Mouse (Mus musculus): ENCODE measurements around the gene Sinhcaf. TPM values are rescaled to one million over a fixed set of nuclear protein-coding genes. Genes with fewer than 3 reads are reported as not detected.
"Not testable (repeated sequence)": the region's sequence is repeated elsewhere in the genome, so short reads cannot be mapped to it uniquely, and the experiment has no call there.

Gene Sinhcaf
- 25.6 and 34.7 TPM in 2 replicates for total RNA-seq (2021)
- long read RNA-seq, experiment 1, transcript Sinhcaf-201 (6 exons, 2,697 nt) = major isoform, 35 of 53 reads
- long read RNA-seq, experiment 1, transcript Sinhcaf-203 (6 exons, 906 nt) = minor isoform, 7 of 53 reads
- long read RNA-seq, experiment 1, partial matches to known transcripts = 0 of 53 reads
- long read RNA-seq, experiment 1, other reads (novel, unspliced or antisense) = 9 of 53 reads
- long read RNA-seq, experiment 2, transcript Sinhcaf-201 (6 exons, 2,697 nt) = major isoform, 16 of 35 reads
- long read RNA-seq, experiment 2, transcript Sinhcaf-202 (6 exons, 2,737 nt) = minor isoform, 8 of 35 reads
- long read RNA-seq, experiment 2, partial matches to known transcripts = 1 of 35 reads
- long read RNA-seq, experiment 2, other reads (novel, unspliced or antisense) = 7 of 35 reads

DNA sequence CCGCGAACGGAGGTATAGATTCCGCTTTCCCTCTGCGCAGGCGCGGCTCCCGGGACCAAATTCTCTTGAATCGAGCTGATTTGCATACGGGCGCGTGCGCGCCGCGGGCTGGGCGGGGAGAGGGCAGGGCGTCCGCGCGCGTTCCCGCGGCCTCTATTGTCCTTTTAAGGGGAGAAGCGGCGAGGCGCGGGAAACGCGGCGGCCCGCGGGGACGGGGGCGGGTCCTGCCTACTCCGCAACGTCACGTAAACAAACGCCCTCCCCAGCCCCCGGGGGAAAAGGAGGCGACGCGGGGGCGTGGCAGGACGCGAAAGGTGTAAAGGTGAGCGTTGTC, at the start of gene Sinhcaf:
Gene Sinhcaf (minus strand): TSS at position 59 of the 334 bp plus-strand sequence.
- peak; percentile 99 for DNase-seq

- no peak for DNase-seq
Observed at GRCm38 (mm10) chr6:148994327-148994999, 48.2 kb upstream of the Sinhcaf start.

- no peak for DNase-seq
Observed at GRCm38 (mm10) chr6:148993117-148994077, 47.1 kb upstream of the Sinhcaf start.

DNA sequence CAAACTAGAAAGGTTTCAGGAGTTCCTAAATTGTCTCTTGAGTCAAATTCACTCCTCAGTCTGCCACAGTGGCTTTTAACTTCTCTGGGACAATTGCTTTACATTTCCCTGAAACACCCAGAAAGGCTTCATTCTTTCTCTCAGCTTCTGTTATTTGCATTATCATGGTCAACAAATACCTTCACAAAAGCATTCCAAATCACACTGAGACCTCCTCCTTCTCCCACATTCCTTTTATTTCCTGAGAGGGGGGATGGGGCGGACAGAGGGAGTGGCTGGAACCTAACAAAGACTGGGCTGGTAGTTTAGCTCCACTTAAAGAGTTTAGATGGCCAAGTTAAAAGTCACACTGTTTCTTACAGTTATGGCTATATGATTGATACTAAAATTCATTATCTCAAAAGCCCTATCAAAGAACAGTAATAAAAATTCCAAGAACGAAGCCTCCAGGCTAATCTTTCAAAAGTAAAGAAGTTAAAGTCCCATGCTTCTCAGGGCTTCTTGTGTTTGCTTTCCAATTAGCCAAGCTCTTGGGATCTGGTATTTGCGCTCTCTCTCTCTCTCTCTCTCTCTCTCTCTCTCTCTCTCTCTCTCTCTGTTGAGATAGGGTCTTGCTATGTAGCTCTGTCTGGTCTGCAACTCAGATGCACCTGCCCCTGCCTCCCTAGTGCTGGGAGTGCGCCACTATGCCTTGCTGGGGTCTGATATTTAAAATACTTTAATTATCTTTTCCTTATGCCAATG, 46.3 kb upstream of the Sinhcaf start:
- DNase-seq = no peak

DNA sequence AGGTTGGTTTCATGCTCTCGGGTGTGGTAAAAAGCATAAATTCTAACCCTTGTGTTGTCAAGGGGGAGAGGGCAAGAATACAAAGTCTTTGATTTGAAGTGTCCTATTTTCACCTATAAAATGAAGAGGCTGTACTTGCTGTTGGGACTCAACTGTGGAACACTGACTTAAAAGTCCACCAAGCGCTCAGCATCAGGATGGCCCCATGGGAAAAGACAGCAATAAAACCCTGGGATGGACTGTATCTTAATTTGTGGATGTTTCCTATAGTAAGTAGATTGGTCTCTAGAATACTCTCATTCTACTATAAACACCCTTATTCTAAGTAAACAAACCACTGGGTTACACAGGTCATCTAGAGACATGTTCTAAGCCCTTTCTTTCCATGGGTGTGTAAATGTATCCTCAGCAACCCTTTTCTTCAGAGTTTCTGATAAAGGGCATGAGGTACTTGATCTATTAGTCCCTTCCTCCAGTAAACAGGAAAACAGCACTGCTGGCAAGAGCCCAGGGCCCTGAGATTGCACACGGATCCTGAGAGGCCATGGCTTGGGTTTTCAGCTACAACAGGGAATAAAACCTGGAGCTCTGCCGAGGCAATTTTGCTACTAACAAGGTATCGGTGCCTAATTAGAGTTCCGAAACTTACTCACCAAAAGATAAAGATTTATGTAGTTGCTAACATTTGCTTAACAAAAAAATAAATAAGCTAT, 45.5 kb upstream of the Sinhcaf start:
- DNase-seq = peak; percentile 14

GRCm38 (mm10) chr6:148989792-148990491, 43.7 kb upstream of the Sinhcaf start:
- DNase-seq = not testable (repeated sequence)

DNA sequence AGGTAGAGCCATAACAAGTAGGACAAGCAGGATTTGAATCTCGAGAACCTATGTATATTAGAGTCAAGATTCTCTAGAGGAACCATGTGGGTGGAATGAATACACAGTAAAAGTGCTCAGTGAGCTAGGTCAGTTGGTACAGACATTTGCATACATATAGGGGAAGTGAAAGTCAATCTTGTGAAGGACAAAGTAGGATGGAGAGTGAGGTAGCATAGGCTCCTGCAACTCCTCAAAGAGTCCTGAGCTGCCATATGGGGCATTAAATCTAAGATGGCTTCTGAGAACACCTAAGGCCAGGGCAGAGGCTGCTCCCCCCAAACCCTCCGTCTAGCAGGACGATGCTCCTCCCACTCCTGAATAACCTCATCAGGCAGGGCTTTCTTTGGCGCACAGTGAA, 39.7 kb upstream of the Sinhcaf start:
- DNase-seq = no peak

DNA sequence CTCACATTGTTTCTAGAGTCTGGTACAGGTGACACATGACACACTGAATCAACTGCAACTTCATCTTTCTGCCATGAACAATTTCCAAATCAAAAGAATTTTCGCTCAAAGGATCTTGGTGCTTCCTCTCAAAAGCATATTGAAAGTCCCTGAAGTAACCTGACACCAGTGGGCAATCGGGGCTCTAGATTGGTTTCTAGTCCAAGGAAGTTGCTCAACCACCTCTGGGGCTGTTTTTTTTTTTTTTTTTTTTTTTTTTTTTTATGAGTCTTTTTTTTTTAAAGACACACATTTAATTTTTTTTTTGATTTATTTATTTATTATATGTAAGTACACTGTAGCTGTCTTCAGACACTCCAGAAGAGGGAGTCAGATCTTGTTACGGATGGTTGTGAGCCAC, 34.2 kb upstream of the Sinhcaf start:
- no peak for DNase-seq

DNA sequence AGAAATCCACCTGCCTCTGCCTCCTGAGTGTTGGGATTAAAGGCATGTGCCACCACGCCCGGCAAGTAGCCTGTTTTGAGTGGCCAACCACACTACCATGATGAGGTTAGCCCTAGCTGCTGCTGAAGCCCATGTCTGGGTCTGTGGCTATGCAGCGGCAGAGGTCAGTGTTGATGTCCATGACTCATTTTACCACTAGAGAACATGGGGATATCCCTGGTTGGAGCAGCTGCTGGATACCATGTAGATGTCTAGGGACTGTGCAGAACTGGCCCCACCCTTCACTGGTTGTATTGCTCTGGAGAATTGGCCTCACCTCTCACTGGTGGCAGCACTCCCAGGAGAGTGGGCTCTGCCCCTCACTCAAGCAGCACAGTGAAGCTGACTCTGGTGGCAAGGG, 28.8 kb upstream of the Sinhcaf start:
- no peak for DNase-seq

DNA sequence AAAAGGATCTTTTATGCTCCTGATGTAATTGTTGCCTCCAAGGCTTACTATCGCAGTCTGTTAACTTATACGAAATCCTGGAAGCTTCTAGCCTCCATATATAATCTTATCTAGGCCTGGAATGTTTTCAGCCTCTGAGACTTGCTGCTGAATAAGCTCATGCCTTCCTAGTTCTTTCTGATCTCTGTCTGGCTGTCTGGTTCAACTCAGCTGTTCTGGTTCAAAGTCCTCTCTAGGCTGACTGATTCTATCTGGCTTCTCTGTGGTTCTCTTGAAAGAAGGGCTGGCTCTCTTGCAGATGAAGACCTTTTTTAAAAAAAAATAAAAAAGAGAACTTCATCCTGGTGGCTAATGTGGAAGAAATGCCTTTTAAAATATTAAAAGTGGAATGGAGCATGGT, 26.6 kb upstream of the Sinhcaf start:
- no peak for DNase-seq

DNA sequence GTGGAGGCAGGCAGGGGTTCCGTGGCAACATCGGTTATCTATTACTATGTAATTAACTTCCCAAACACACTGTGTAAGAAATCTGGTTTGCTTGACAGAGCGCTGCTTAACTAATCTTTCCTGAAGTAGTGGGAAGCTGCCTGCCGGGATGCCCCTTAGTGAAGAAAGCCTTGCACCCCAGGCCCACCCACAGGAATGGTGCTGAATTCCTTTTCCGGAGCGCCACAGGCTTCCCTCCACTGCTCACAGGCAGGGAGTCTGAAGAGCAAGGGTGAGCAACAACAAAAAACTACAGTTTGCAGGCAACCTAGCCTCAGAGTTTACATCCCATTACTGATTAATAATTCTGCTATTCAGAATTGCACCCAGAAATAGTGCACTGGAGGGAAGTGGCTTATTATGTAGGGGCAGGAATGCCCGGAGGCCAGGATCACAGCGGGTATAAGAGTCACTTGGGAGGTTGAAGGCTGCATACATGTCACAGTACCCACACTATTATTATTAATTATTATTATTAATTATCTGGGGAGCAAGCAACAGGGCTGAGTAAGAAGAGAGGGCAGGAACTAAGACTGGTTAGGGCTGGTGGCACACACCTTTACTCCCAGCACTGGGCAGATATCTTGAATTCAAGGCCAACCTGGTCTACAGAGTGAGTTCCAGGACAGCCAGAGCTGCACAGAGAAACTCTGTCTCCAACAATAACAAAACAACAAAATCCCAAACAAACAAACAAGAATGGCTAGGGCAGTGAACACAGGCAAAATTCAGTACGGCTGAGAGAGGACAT, 26.0 kb upstream of the Sinhcaf start:
- DNase-seq = no peak

GRCm38 (mm10) chr6:148971385-148971940, 25.2 kb upstream of the Sinhcaf start:
- DNase-seq = no peak

DNA sequence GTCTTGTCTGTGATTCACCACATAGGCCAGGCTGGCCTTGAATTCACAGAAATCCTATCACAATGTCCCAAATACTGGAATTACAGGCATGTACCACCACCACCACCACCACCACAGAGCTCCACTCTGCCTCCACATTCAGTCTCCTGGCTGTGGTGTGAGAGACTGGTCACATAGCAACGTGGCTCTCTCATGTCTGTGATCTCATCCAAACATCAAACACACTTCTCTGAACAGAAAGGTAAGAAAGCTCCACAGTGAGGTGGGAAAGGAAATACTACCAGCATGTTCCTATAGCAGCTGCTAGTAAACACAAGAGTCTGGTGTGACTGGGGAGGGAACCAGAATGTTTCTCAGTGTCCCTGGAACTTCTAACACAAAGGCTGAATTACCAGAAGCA, 15.0 kb upstream of the Sinhcaf start:
- no peak for DNase-seq

- no peak for DNase-seq
Observed at GRCm38 (mm10) chr6:148959540-148960238, 13.4 kb upstream of the Sinhcaf start.

DNA sequence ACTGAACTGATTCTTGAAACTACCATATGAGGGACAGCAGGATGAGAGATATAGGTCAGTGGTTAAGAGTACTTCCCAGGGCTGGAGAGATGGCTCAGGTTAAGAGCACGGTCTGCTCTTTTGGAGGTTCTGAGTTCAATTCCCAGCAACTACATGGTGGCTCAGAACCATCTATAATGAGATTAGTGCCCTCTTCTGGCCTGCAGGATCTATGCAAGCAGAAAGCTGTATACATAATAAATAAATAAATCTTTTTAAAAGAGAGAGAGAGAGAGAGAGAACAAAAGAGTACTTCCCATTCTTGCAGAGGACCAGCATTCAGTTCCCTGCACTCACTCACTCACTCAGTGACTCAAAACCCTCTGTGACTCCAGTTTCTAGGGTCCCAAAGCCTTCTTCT, 12.4 kb upstream of the Sinhcaf start:
- DNase-seq = no peak

GRCm38 (mm10) chr6:148957046-148957445, 10.8 kb upstream of the Sinhcaf start:
- no peak for DNase-seq

DNA sequence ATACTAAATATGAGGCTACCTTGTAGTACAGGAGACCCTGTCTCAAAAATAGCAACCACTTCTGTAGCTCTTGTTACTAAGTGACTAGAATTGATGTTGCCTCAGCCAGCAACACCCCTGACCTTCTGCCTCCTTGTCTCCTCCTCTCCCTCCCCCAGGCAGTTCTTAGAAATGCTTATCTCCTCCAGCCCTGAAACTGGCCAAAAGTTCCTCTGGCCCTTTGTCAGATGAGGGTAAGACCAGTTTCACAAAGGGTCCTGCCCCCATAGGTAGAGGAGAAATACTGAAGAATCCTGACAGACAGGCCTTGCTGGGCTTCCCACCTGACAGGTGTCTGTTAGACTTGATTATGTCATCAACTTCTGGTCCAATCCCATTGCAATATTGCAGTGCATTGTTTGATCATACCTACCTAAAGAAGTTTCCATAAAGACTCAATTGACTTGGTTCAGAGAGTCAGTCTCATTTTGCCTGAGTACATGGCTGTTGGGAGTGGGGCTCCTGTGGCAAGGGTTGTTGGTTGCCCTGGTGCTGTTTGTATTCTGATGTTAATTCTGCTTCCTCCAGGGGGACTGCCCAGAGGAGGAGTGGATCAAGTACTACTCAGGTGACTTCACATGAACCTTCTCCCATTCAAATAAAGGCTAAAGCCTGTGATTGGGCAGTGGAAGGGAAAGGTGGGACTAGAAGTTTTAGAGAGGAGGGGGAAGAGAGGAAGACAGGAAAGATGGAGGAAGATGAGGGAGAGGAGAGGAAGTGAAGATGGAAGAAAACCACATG, 9.6 kb upstream of the Sinhcaf start:
- no peak for DNase-seq

DNA sequence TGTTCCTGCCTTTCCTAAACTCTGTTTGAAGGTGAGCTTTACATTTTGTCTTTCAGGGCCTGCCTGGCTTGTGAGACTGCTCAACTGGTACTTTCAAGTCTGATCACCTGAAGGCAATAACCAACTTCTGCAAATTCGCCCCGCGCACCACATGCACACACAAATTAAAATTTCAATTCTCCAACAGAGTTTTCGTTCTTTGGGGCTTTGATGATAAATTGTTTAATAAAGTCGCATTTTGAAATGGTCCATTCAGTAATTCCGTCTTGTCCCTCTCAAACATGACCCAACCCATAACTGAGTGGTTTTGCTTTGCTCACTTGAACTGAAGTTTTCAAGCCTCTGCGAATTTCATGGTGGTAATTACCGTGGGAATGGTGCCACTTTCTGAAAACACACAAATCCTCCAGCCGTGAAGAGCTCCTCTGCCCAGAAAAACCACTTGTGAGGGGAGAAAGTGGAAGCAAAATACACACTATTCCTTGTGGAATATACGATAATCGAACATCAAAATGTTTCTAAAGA, 676 bp upstream of the Sinhcaf start:
- no peak for DNase-seq

All from adrenal gland, postnatal 14 days (tissue).